Comparison of ENCODE assay signal across 8 mouse cellular contexts in genomic region chr8:105593859-105594258, GRCm38 (mm10). TPM values are rescaled to one million over a fixed set of nuclear protein-coding genes. Genes with fewer than 3 reads are reported as not detected.
DNase-seq lines count a peak whose midpoint lies in the region; ATAC-seq lines count a peak whose summit lies in the region.

No protein-coding gene starts in this region.

- DNase-seq in adrenal gland, postnatal 25 days = peak; percentile 47
- peak; percentile 74 to 81 for DNase-seq in heart, adult 9 months (ENCODE audit: low spot score in 2 of 2)
- no peak for DNase-seq in spleen, postnatal 36 days (ENCODE audit: low spot score in 2 of 2)
- no peak for DNase-seq in layer of hippocampus, postnatal 14 days (ENCODE audit: low spot score in 2 of 2)

- 0 out of 2 replicates have a peak overlapping the region, but pooled peaks have one; percentile 50 for H3K9ac ChIP-seq in forebrain, embryonic 13.5 days
- no peak overlapping the region for H3K9ac ChIP-seq in forebrain, embryonic 16.5 days (replicated peaks; ENCODE audit: low read depth, low read length)
- no peak overlapping the region; the same call in 1 of the 2 replicates for H3K9ac ChIP-seq in kidney, embryonic 14.5 days (ENCODE audit: low read depth, low read length)
- H3K9ac ChIP-seq in neural tube, embryonic 13.5 days = 0 out of 2 replicates have a peak overlapping the region, but pooled peaks have one; percentile 8

- WGBS in forebrain, embryonic 13.5 days = 33% methylated on average over 15 of the region's 15 CpGs
- 24% methylated on average over 15 of the region's 15 CpGs for WGBS in forebrain, embryonic 16.5 days
- 11% methylated on average over 15 of the region's 15 CpGs for WGBS in kidney, embryonic 14.5 days
- WGBS in neural tube, embryonic 13.5 days = 34% methylated on average over 15 of the region's 15 CpGs

- no peak for ATAC-seq in forebrain, embryonic 13.5 days
- ATAC-seq in forebrain, embryonic 16.5 days = no peak
- ATAC-seq in kidney, embryonic 14.5 days (ENCODE audit: low FRiP score, low TSS enrichment) = peak; percentile 64
- no peak for ATAC-seq in neural tube, embryonic 13.5 days (ENCODE audit: low read depth)

- H3K4me2 ChIP-seq in forebrain, embryonic 13.5 days = no peak overlapping the region
- H3K4me2 ChIP-seq in forebrain, embryonic 16.5 days (ENCODE audit: low read length) = no peak overlapping the region
- H3K4me2 ChIP-seq in kidney, embryonic 14.5 days (replicated peaks; ENCODE audit: low read depth, low read length) = peak overlapping the region; percentile 29
- peak overlapping the region; percentile 30 for H3K4me2 ChIP-seq in neural tube, embryonic 13.5 days

- H3K4me3 ChIP-seq in forebrain, embryonic 13.5 days = no peak overlapping the region
- no peak overlapping the region for H3K4me3 ChIP-seq in forebrain, embryonic 16.5 days (replicated peaks; ENCODE audit: low read length)
- H3K4me3 ChIP-seq in kidney, embryonic 14.5 days (ENCODE audit: low read length) = no peak overlapping the region; the same call in 1 of the 2 replicates
- no peak overlapping the region for H3K4me3 ChIP-seq in neural tube, embryonic 13.5 days

- H3K27me3 ChIP-seq in forebrain, embryonic 13.5 days = no peaks in the 10 kb centered on the region
- no peaks in the 10 kb centered on the region for H3K27me3 ChIP-seq in forebrain, embryonic 16.5 days (replicated peaks; ENCODE audit: control insufficient read depth, insufficient read depth, low read length)
- H3K27me3 ChIP-seq in kidney, embryonic 14.5 days (ENCODE audit: control insufficient read depth, insufficient read depth, low read length) = no peaks in the 10 kb centered on the region
- peaks cover 11% of the 10 kb centered on the region; the same call in 1 of the 2 replicates for H3K27me3 ChIP-seq in neural tube, embryonic 13.5 days

- no peaks in the 10 kb centered on the region for H3K4me1 ChIP-seq in forebrain, embryonic 13.5 days
- H3K4me1 ChIP-seq in forebrain, embryonic 16.5 days (replicated peaks; ENCODE audit: control insufficient read depth, insufficient read depth, low read length) = peaks cover 4% of the 10 kb centered on the region
- H3K4me1 ChIP-seq in kidney, embryonic 14.5 days (ENCODE audit: control insufficient read depth, insufficient read depth, low read length) = 0 out of 2 replicates have a peak, but pooled peaks cover 4% of the 10 kb centered on the region
- 0 out of 2 replicates have a peak, but pooled peaks cover 8% of the 10 kb centered on the region for H3K4me1 ChIP-seq in neural tube, embryonic 13.5 days (replicated peaks)

- no peak overlapping the region for H3K27ac ChIP-seq in forebrain, embryonic 13.5 days
- no peak overlapping the region for H3K27ac ChIP-seq in forebrain, embryonic 16.5 days (ENCODE audit: low read length)
- H3K27ac ChIP-seq in kidney, embryonic 14.5 days (ENCODE audit: low read depth, low read length) = 0 out of 2 replicates have a peak overlapping the region, but pooled peaks have one; percentile 24
- no peak overlapping the region for H3K27ac ChIP-seq in neural tube, embryonic 13.5 days (replicated peaks)

- no peaks in the 10 kb centered on the region for H3K36me3 ChIP-seq in forebrain, embryonic 13.5 days (ENCODE audit: poor library complexity, severe bottlenecking)
- H3K36me3 ChIP-seq in forebrain, embryonic 16.5 days (ENCODE audit: control insufficient read depth, insufficient read depth) = no peaks in the 10 kb centered on the region
- no peaks in the 10 kb centered on the region for H3K36me3 ChIP-seq in kidney, embryonic 14.5 days (ENCODE audit: control insufficient read depth, insufficient read depth, low read length)
- no peaks in the 10 kb centered on the region for H3K36me3 ChIP-seq in neural tube, embryonic 13.5 days

- H3K9me3 ChIP-seq in forebrain, embryonic 13.5 days (replicated peaks) = no peaks in the 10 kb centered on the region
- H3K9me3 ChIP-seq in forebrain, embryonic 16.5 days (ENCODE audit: control insufficient read depth, low read length) = no peaks in the 10 kb centered on the region
- no peaks in the 10 kb centered on the region for H3K9me3 ChIP-seq in kidney, embryonic 14.5 days (ENCODE audit: control insufficient read depth, low read length)
- H3K9me3 ChIP-seq in neural tube, embryonic 13.5 days = no peaks in the 10 kb centered on the region

RNA-seq across cellular contexts. Expression of gene Ripor1, which starts 11.2 kb away (rescaled TPM):
- 17.6 and 20.6 TPM in 2 replicates for polyA plus RNA-seq in forebrain, embryonic 13.5 days (2015; fragmentation: Nextera tagmentation; extraction: Ambion mirVana)
- 31.6 and 33.4 TPM in 2 replicates for polyA plus RNA-seq in forebrain, embryonic 16.5 days (2015; fragmentation: Nextera tagmentation; extraction: Ambion mirVana)
- total RNA-seq in adrenal gland, postnatal 25 days (2021) = 27.7 and 33.5 TPM in 2 replicates
- 17.3 and 28.4 TPM in 2 replicates for polyA plus RNA-seq in kidney, embryonic 14.5 days (2014; fragmentation: Nextera tagmentation; extraction: Ambion mirVana)
- polyA plus RNA-seq in neural tube, embryonic 13.5 days (2015; fragmentation: Nextera tagmentation; extraction: Ambion mirVana) = 30.5 and 35.9 TPM in 2 replicates
- 10 to 100 TPM; 81.6 to 86.9 TPM for total RNA-seq in layer of hippocampus, postnatal 14 days (2021)

RNA-seq across cellular contexts. Expression of gene Atp6v0d1, which starts 28.0 kb away (rescaled TPM):
- polyA plus RNA-seq in forebrain, embryonic 13.5 days (2015; fragmentation: Nextera tagmentation; extraction: Ambion mirVana) = 136 and 152 TPM in 2 replicates
- 193 and 203 TPM in 2 replicates for polyA plus RNA-seq in forebrain, embryonic 16.5 days (2015; fragmentation: Nextera tagmentation; extraction: Ambion mirVana)
- total RNA-seq in adrenal gland, postnatal 25 days (2021) = 108 and 110 TPM in 2 replicates
- polyA plus RNA-seq in kidney, embryonic 14.5 days (2014; fragmentation: Nextera tagmentation; extraction: Ambion mirVana) = 73.9 and 90.1 TPM in 2 replicates
- 195 and 211 TPM in 2 replicates for polyA plus RNA-seq in neural tube, embryonic 13.5 days (2015; fragmentation: Nextera tagmentation; extraction: Ambion mirVana)
- 100 to 1,000 TPM; 321 to 323 TPM for total RNA-seq in layer of hippocampus, postnatal 14 days (2021)

RNA-seq across cellular contexts. Expression of gene Ctcf, which starts 42.5 kb away (rescaled TPM):
- polyA plus RNA-seq in forebrain, embryonic 13.5 days (2015; fragmentation: Nextera tagmentation; extraction: Ambion mirVana) = 165 and 173 TPM in 2 replicates
- 137 and 143 TPM in 2 replicates for polyA plus RNA-seq in forebrain, embryonic 16.5 days (2015; fragmentation: Nextera tagmentation; extraction: Ambion mirVana)
- total RNA-seq in adrenal gland, postnatal 25 days (2021) = 61.5 and 74.2 TPM in 2 replicates
- 73.0 and 139 TPM in 2 replicates for polyA plus RNA-seq in kidney, embryonic 14.5 days (2014; fragmentation: Nextera tagmentation; extraction: Ambion mirVana)
- polyA plus RNA-seq in neural tube, embryonic 13.5 days (2015; fragmentation: Nextera tagmentation; extraction: Ambion mirVana) = 105 and 118 TPM in 2 replicates
- 10 to 100 TPM; 60.4 to 64.1 TPM for total RNA-seq in layer of hippocampus, postnatal 14 days (2021)

RNA-seq across cellular contexts. Expression of gene Agrp, which starts 43.3 kb away (rescaled TPM):
- polyA plus RNA-seq in forebrain, embryonic 13.5 days (2015; fragmentation: Nextera tagmentation; extraction: Ambion mirVana) = 0.62 and 0.88 TPM in 2 replicates
- polyA plus RNA-seq in forebrain, embryonic 16.5 days (2015; fragmentation: Nextera tagmentation; extraction: Ambion mirVana) = 0.67 and 0.91 TPM in 2 replicates
- 1.2 TPM in 1 of 2 replicates, not detected in the other for total RNA-seq in adrenal gland, postnatal 25 days (2021)
- polyA plus RNA-seq in kidney, embryonic 14.5 days (2014; fragmentation: Nextera tagmentation; extraction: Ambion mirVana) = 1.3 and 1.4 TPM in 2 replicates
- 2.0 TPM in 2 replicates for polyA plus RNA-seq in neural tube, embryonic 13.5 days (2015; fragmentation: Nextera tagmentation; extraction: Ambion mirVana)
- not detected for total RNA-seq in layer of hippocampus, postnatal 14 days (2021)

Comparison
In these comparisons a context has a peak if more than half of its experiments do, and no peak if none do; other contexts are left out.
1. H3K9ac ChIP-seq: peak in forebrain, embryonic 13.5 days (single experiment) and neural tube, embryonic 13.5 days (single experiment); none in forebrain, embryonic 16.5 days (single experiment) and kidney, embryonic 14.5 days (single experiment).
2. H3K4me2 ChIP-seq: peak in kidney, embryonic 14.5 days (single experiment) and neural tube, embryonic 13.5 days (single experiment); none in forebrain, embryonic 13.5 days (single experiment) and forebrain, embryonic 16.5 days (single experiment).
3. DNase-seq: peak in adrenal gland, postnatal 25 days (single experiment) and heart, adult 9 months (2 of 2); none in spleen, postnatal 36 days (0 of 2) and layer of hippocampus, postnatal 14 days (0 of 2).